Mouse (Mus musculus): ENCODE data around the gene Tymp.

- TF ChIP-seq EP300 (IDR thresholded peaks at IDR 0.05; ENCODE audit: low read depth): no peak
- no peak for TF ChIP-seq CTCF (IDR thresholded peaks at IDR 0.05; ENCODE audit: low read depth)
Measured at GRCm38 (mm10) chr15:89374801-89375534, 1.9 kb downstream of the Tymp start.
